Mouse (Mus musculus) hindlimb bud, embryonic 11.5 days (tissue): Measurements from ENCODE around the gene Spag7.

Experiments
- DNase-seq: peaks from one replicate; pipeline ENCODE4 v3.0.0-alpha.2; 2012; ENCODE audit warnings: low read depth, low spot score; ENCODE audit errors: extremely low spot score

Spag7 gene

DNA sequence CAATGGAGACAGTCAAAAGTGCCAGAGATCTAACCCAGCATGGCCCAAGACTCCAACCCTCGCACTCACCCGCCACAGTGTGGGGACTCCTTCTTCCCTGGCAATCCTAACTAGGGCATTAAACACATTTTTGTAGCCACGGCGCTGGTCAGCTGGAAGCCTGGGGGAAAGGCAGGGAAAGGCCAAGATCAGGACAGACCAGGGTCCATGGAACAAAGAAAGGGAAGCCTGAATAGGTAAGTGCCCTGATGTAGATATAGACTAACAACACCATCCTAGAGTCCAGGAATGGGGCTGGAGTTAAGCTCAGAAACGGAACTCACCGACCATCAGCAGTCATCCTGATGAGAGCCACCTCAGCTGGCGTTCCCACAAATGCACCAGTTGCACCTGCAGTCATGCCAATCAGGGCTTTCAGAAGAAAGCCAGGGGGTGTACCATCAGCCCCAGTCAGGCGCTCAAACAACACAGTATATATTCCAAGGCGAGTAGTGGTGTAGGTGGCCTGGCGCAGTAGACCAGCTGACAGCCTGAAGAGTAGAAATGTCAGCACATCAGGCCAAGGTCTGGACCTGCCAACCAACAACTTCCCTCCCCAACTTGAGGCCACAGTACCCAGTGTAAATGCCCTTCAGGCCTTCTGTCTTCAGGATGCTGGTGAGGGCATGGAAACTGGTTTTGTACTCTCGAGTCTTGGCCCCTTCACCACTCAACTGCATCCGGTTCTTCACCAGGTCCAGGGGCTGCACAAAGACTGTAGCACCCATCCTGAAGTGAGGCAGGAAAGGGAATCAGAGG is 23.6 kb downstream of the Spag7 start:
- DNase-seq = no peak

DNA sequence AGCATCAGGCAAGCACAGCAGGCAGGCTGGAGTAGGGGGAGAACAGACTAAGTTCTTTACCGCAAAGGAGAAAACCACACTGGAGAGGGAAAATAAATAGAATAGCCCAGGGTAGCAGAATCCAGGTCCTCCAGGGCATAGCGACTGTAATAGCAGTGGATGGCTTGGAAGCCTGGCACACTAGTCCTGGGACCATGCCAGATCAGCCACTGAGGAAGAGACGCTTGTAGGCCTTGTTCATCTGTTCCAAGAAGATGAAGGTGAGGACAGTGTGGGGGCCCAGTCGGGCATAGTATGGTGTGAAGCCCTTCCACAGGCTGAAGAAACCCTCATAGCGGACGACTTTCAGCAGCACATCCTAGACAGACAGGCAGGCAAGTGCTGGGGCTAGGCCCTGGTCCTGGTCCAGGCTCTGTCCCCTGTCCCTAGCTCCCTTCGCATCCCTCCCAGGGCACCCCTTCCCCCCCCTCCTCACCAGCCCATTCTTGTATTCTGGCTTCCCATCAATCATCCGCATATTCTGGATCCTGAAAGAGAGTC is 24.6 kb downstream of the Spag7 start:
- no peak for DNase-seq

GRCm38 (mm10) chr11:70643051-70643450 is 26.2 kb downstream of the Spag7 start:
- no peak for DNase-seq

DNA sequence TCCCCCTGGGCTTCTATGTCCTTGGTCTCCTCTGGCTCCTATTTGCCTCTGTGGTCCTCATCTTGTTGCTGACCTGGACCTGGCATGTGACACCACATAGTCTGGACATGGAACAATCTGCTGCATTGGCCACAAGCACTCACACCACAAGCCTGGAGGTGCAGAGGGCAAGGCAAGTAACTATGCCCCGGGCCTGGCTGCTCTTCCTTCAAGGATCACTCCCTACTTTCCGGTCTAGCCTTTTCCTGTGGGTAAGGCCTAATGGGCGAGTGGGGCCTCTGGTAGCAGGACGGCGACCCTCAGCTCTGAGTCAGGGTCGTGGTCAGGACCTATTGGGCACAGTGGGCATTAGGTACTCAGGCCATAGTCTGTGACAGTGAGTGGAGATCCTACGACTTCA is 28.0 kb downstream of the Spag7 start:
- no peak for DNase-seq

- no peak for DNase-seq
Measured at GRCm38 (mm10) chr11:70639976-70640375, 29.2 kb downstream of the Spag7 start.

- no peak for DNase-seq
Measured at GRCm38 (mm10) chr11:70638714-70639278, 30.4 kb downstream of the Spag7 start, which contains the start of gene Gp1ba. Gp1ba (plus strand) TSS chr11:70639122.

DNA sequence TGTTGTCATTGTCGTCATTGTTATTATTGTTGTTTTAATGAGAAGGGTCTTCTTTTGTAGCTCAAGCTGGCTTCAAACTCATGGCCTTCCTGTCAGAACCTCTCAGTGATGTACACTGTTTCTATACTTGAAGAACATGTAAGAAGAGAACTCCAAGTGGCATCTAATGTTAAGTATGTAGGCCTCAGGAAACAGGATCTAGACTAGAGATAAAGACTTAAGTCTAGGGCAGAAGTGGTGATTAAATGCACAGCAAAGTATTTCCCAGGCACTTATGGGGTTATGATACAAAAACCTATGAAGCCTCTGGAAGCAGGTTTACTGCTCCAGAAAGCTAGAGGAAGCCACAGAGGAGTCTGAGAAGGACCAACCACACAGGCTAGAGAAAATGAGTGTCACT is 30.9 kb downstream of the Spag7 start:
- no peak for DNase-seq

DNA sequence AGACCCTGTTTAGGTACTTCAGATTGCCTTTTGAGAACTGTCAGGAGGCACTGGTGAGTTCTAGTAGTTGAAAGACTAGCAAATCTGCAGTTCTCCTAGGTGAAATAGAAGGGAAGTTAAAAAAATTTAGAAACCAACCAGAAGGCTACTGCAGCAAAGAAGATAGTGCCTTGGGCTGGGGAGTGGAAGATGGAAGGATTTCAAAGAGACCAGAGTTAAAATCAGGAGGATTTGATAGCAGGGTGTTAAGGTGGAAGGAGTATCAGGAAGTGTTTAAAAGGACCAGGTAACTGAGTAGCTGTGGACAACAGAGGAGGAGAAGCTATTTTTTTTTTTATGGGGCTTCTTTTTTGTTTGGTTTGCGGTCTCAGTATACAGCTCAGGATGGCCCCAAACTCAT is 31.5 kb downstream of the Spag7 start:
- DNase-seq = no peak

GRCm38 (mm10) chr11:70635601-70636000 is 33.6 kb downstream of the Spag7 start:
- no peak for DNase-seq

DNA sequence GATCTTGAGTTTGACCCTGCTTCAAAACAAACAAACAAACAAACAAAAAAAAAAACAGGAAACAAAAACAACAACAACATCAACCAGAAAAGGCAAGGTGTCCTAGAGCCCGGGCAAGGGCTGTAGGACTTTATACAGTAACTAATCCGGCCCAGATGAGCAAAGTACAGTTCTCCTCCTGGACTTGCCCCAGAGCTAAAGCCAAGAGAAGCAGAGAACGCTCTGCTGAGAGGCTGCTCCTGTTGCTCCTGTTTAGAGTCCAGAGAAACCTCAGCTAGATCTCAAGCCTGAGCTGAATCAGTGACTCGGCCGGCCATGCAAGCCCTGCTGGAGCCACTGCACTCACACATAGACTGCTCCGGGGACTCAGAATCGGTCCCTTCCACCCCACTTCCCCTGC is 39.1 kb downstream of the Spag7 start:
- DNase-seq = no peak

GRCm38 (mm10) chr11:70629557-70629956 is 39.7 kb downstream of the Spag7 start:
- no peak for DNase-seq

DNA sequence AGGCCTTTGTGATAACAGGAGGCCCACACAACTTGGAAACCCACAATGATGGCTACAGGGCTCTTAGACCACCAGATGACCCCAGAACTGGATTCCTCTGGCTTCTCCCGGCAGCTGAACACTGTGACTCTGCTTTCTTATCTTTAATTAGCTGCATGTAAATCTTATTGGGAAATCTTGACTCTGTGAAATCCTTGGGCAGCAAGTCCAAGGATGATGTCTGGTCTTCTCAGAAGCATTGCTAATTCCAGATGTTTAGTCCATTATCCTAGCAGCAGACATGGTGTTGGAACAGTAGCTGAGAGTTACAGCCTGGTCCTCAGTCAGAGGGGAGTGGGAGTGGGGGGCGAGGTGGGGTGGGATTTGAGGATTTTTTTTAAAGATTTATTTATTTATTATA is 40.8 kb downstream of the Spag7 start:
- DNase-seq = no peak

- no peak for DNase-seq
Measured at GRCm38 (mm10) chr11:70626877-70627276, 42.3 kb downstream of the Spag7 start.

GRCm38 (mm10) chr11:70625473-70625872 is 43.7 kb downstream of the Spag7 start:
- DNase-seq = no peak

- DNase-seq = no peak
Measured at GRCm38 (mm10) chr11:70623053-70623742, 46.0 kb downstream of the Spag7 start.

DNA sequence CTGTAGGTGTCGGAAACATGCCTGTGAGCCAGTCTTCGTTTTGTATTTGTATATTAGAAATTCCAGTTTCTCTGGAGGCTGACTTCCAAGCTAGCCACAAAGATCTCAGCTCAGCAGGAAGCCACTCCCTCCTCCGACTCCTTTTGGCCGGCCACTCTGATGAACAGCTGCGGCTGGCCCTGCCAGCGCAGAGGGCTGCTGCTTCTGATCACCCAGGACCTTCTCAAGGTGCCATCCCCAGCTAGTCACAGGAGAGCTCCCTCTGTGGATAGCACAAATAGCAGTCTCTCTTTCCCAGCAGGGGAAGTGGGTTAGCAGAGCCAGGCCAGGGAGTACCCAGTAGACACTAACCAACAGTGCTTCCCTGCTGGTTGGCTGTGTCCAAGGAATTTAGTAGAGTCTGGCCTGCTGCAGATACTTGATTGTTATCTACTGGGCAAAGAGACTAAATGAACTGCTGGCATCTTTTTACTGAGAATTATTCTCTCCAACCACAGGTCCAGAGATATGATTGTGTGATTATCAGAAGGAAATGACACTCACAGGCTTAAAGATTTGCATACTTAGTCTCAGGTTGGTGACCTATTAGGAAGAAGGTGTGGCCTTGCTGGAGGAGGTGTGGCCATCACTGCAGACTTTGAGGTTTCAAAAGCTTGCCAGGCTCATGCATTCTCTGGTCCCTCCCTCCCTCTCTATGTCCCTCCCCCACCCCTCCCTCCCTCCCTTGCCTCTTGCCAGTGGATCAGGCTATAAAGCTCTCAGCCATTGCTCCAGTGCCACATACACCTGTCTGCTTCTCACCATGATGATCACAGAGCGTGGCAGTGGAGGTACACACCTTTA is 47.0 kb downstream of the Spag7 start:
- DNase-seq = no peak

DNA sequence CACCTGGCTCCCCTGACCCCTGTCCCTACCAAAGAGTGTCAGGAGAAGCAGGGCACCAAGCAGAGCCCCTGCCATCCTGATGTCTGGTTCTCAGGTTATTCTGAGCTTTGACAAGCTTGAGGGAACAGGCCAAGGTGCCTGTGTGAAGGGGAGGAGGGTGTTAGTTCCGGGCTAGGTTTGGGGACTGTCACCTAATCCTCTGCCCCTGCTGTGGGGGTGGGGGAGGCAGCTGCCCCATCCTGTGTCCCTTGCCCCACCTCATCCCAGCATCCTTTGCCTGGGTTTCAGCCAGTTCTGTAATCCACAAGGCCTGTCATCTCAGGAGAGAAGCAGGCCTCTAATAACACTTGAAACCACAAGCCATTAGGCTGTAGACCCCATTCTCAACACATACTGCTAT is 50.1 kb downstream of the Spag7 start, which contains the start of gene Chrne:
TSS of gene Chrne (minus strand) at position 116 of the 400 bp plus-strand sequence.
- DNase-seq = no peak

DNA sequence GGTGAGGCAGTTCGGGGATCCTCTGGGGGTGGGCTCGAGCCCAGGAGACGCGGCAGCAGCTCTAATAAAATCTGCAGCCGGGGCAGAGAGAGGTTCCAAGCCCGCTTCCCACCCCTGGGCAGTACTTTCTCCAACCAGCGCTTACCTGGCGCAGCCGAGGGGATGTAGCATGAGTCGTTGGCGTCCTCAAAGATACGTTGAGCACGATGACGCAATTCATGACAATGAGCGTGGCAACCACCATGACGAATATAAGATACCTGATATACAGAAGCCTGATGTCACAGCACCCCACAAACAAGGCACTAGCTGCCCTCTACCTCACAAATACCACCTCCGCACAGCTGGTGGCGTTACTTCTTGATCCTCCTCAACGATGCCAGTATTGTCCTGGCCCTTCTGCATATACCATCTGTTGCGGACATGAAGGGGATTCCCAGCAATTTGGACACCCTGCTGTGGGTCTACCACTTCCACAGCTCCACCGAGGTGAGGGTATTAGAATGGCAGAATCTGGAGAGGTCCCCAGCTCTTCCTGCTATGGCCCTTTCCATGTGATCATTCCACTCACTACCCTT is 53.6 kb downstream of the Spag7 start, which contains the start of gene 4930544D05Rik:
TSS of gene 4930544D05Rik (plus strand) at position 333 of the 578 bp plus-strand sequence.
- DNase-seq = no peak

DNA sequence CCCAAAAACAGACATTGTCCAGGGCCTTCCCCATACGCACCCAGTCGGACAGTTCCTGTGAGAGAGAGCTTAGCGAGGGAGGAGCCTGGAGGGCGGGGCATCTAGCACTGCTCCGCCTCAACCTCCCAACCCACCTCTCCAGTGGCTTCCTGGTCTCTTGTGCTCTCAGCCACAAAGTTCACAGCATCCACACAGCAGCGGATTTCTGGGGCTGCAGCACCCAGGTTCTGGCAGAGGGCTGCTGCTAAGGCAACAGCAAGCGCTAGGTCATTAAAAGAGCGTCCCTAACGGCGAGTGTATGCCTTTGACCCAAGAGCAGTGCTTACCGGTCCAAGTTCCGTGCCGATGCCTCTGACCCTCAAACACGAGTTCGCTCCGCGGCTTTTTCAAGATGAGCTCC is 54.1 kb downstream of the Spag7 start:
- DNase-seq = no peak
